In the genomic region with DNA sequence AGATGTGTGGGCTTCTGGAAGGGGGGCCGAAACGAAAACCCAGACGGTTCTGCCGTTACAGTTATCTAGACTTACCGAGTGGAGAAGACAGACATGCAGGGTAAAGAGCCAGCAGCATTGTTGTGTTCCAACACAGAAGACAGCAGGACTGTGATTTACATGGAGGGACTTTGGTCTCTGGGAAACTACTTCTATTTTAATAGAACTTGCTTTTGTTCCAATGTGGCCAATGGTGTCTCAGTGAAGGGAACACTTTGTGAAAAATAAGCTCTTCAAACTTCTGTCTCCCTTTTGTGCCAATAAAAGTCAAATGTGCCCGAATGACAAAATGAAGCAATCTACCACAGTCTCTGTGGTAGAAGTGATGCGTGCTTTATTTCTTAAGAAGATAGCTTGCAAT, we compare ENCODE assay signal across 23 mouse cellular contexts.
DNase-seq lines count a peak whose midpoint lies in the region; ATAC-seq and TF ChIP-seq lines count a peak whose summit lies in the region.
"Had no signal": no experiment of that assay in that cellular context is flagged by ENCODE, and none has a peak within 500 bp of the region (broad histone marks: within the 10 kb centered on the region; RNA-seq: fewer than 3 reads in every experiment).

No protein-coding gene starts in this region.

- peaks cover 34% of the 10 kb centered on the region for H3K4me1 ChIP-seq in E14TG2a.4 (replicated peaks; ENCODE audit: low read depth, low read length)
- H3K4me1 ChIP-seq: embryonic facial prominence, embryonic 10.5 days; embryonic facial prominence, embryonic 12.5 days had no signal

- H3K36me3 ChIP-seq in E14TG2a.4 (ENCODE audit: insufficient read depth, low read length): peaks cover 14% of the 10 kb centered on the region
- H3K36me3 ChIP-seq: embryonic facial prominence, embryonic 10.5 days; embryonic facial prominence, embryonic 12.5 days had no signal

- TF ChIP-seq CTCF in E14TG2a.4 (conservative IDR thresholded peaks at IDR 0.05; ENCODE audit: low read length): no peak

- 0 out of 2 replicates have a peak overlapping the region, but pooled peaks have one; percentile 35 for H3K4me3 ChIP-seq in E14TG2a.4 (replicated peaks; ENCODE audit: low read length)
- H3K4me3 ChIP-seq: embryonic facial prominence, embryonic 10.5 days; embryonic facial prominence, embryonic 12.5 days had no signal

- H3K9me3 ChIP-seq in E14TG2a.4 (ENCODE audit: low read length): peaks cover 25% of the 10 kb centered on the region
- H3K9me3 ChIP-seq: embryonic facial prominence, embryonic 12.5 days had no signal

- no peaks in the 10 kb centered on the region for H3K27me3 ChIP-seq in E14TG2a.4 (ENCODE audit: insufficient read depth, low read length)
- H3K27me3 ChIP-seq: CH12.LX; embryonic facial prominence, embryonic 12.5 days had no signal

- 0 out of 2 replicates have a peak, but pooled peaks have one; percentile 21 for ATAC-seq in frontal cortex, adult (ENCODE audit: low TSS enrichment)
- ATAC-seq: activated CD4-positive, CD25-positive, alpha-beta regulatory T cell, adult 4 months; CD4-positive, CD25-positive, alpha-beta regulatory T cell, adult 4 months; forebrain, embryonic 14.5 days; forebrain, embryonic 16.5 days had no signal

- DNase-seq in frontal cortex, postnatal 14 days (ENCODE audit: low spot score in 2 of 2): no peak
- DNase-seq in layer of hippocampus, adult 9-11 months: peak; percentile 34
- DNase-seq in layer of hippocampus, adult 11-12 months (ENCODE audit: low spot score): no peak
- DNase-seq in brain, adult 2 months (ENCODE audit: low read depth, low spot score): peak; percentile 28
- DNase-seq in adrenal gland, adult (ENCODE audit: inconsistent age in 2 of 2, low spot score in 1 of 2): no peak
- DNase-seq in urinary bladder, postnatal 4 days (ENCODE audit: low spot score in 2 of 2): no peak
- DNase-seq: adrenal gland, adult 2 months; adrenal gland, postnatal 10 days; adrenal gland, postnatal 25 days; B cell, adult 2 months; cerebellum, adult 11-12 months; cerebellum, adult 9-10 months; cerebellum, postnatal 10 days; cerebellum, postnatal 25 days had no signal

Comparison
In these comparisons a context has a peak if more than half of its experiments do, and no peak if none do; other contexts are left out.
1. DNase-seq: peak in layer of hippocampus, adult 9-11 months (single experiment) and brain, adult 2 months (single experiment); none in frontal cortex, postnatal 14 days (0 of 2), layer of hippocampus, adult 11-12 months (single experiment), adrenal gland, adult (0 of 2) and urinary bladder, postnatal 4 days (0 of 2).